Mouse (Mus musculus): Measurements from ENCODE around the gene Raver2.

- no peak for TF ChIP-seq EP300 (IDR thresholded peaks at IDR 0.05; ENCODE audit: low read depth)
- no peak for TF ChIP-seq CTCF (IDR thresholded peaks at IDR 0.05; ENCODE audit: low read depth)
These were observed 90.5 kb downstream of the Raver2 start for GRCm38 (mm10) chr4:101159191-101159764.

All from liver, embryonic 14.5 days (tissue).